Comparison of ENCODE assay signal across 12 mouse cellular contexts in the genomic region with DNA sequence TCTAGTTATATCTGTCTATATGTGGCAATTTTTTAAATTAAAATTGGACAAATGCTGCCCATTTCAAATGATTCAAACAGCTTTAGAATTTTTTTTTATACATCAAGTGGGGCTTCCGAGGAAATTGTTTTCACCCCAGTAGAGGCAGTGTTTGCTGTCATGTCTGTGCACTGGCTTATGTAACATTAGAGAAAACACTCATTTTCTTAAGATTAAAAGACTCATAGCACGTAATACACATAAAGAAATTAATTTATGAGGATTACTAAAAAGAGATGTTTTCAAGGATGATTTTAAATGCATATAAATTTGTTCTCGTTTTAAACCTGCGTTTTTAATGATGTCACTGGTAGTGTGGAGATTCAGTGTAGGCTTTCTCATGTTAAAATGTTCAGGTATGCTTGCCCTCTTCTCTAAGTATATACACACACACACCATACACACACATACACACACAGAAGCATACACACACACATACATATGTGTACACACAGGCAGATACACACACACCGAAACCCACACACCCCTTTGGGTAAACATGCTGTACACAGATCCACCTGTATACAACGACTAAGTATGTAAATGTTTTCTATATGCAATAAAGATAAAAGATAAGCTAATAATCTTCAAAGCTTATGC. TPM values are rescaled to one million over a fixed set of nuclear protein-coding genes. Genes with fewer than 3 reads are reported as not detected.
DNase-seq lines count a peak whose midpoint lies in the region; ATAC-seq and TF ChIP-seq lines count a peak whose summit lies in the region.
"Had no signal": no experiment of that assay in that cellular context is flagged by ENCODE, and none has a peak within 500 bp of the region (broad histone marks: within the 10 kb centered on the region; RNA-seq: fewer than 3 reads in every experiment).

No protein-coding gene starts in this region.

- H3K36me3 ChIP-seq in forebrain, embryonic 12.5 days (replicated peaks): no peaks in the 10 kb centered on the region
- no peaks in the 10 kb centered on the region for H3K36me3 ChIP-seq in hindbrain, postnatal 0 days (ENCODE audit: insufficient read depth, low read length)
- H3K36me3 ChIP-seq: liver, embryonic 12.5 days had no signal

- H3K4me1 ChIP-seq in forebrain, embryonic 12.5 days: peaks cover 10% of the 10 kb centered on the region
- no peaks in the 10 kb centered on the region for H3K4me1 ChIP-seq in hindbrain, postnatal 0 days (ENCODE audit: insufficient read depth, low read length)
- no peaks in the 10 kb centered on the region for H3K4me1 ChIP-seq in olfactory bulb, adult 2 months (ENCODE audit: control insufficient read depth, insufficient read depth, low read length)
- H3K4me1 ChIP-seq: liver, embryonic 12.5 days had no signal

- H3K4me3 ChIP-seq in forebrain, embryonic 12.5 days (replicated peaks): peak overlapping the region; percentile 43
- peak overlapping the region; percentile 80 for H3K4me3 ChIP-seq in hindbrain, postnatal 0 days (ENCODE audit: low read length)
- H3K4me3 ChIP-seq in olfactory bulb, adult 2 months (ENCODE audit: insufficient read depth, low read depth, low read length): peak overlapping the region; percentile 10; the same call in 1 of the 2 replicates
- H3K4me3 ChIP-seq: liver, embryonic 12.5 days had no signal

- no peak overlapping the region for H3K27ac ChIP-seq in forebrain, embryonic 12.5 days
- H3K27ac ChIP-seq in hindbrain, postnatal 0 days: peak overlapping the region; percentile 73
- no peak overlapping the region for H3K27ac ChIP-seq in olfactory bulb, adult 2 months (ENCODE audit: insufficient read depth, low read depth, low read length)
- H3K27ac ChIP-seq: liver, embryonic 12.5 days had no signal

- ATAC-seq in forebrain, embryonic 12.5 days (ENCODE audit: low FRiP score): no peak
- peak; percentile 57 for ATAC-seq in hindbrain, postnatal 0 days
- ATAC-seq: liver, embryonic 12.5 days had no signal

- H3K4me2 ChIP-seq in forebrain, embryonic 12.5 days: peak overlapping the region; percentile 53
- H3K4me2 ChIP-seq in hindbrain, postnatal 0 days (ENCODE audit: low read depth, low read length): peak overlapping the region; percentile 58
- H3K4me2 ChIP-seq: liver, embryonic 12.5 days had no signal

- H3K9ac ChIP-seq in forebrain, embryonic 12.5 days: peak overlapping the region; percentile 58
- H3K9ac ChIP-seq in hindbrain, postnatal 0 days (replicated peaks; ENCODE audit: low read length): peak overlapping the region; percentile 93
- H3K9ac ChIP-seq: liver, embryonic 12.5 days had no signal

- peak; percentile 39 to 42 for DNase-seq in cerebellum, adult 18-20 months
- no peak for DNase-seq in cerebellum, adult 11-12 months
- DNase-seq in hindbrain, postnatal 0 days (ENCODE audit: low spot score): peak; percentile 69
- no peak for DNase-seq in yolk sac, embryonic 10.5 days (ENCODE audit: low spot score)
- DNase-seq in adrenal gland, postnatal 14 days: no peak
- no peak for DNase-seq in adrenal gland, adult 18-20 months (ENCODE audit: low spot score in 2 of 2)
- DNase-seq: heart, postnatal 36 days; kidney, postnatal 14 days; lung, postnatal 14 days had no signal

- peak; percentile 49 for TF ChIP-seq CTCF in hindbrain, postnatal 0 days (IDR thresholded peaks at IDR 0.05; ENCODE audit: low read depth)
- no peak for TF ChIP-seq CTCF in olfactory bulb, adult 2 months (IDR thresholded peaks at IDR 0.05; ENCODE audit: insufficient read depth, low read depth, low read length)

- TF ChIP-seq POLR2A in olfactory bulb, adult 2 months (IDR thresholded peaks at IDR 0.05; ENCODE audit: insufficient read depth, low read depth, low read length): no peak

- WGBS in forebrain, embryonic 12.5 days: 70% methylated on average over 6 of the region's 6 CpGs
- 34% methylated on average over 6 of the region's 6 CpGs for WGBS in hindbrain, postnatal 0 days
- 14% methylated on average over 6 of the region's 6 CpGs for WGBS in olfactory bulb, adult 2 months

- H3K27me3 ChIP-seq in forebrain, embryonic 12.5 days: no peaks in the 10 kb centered on the region
- no peaks in the 10 kb centered on the region for H3K27me3 ChIP-seq in hindbrain, postnatal 0 days (ENCODE audit: insufficient read depth, low read length)
- H3K27me3 ChIP-seq: liver, embryonic 12.5 days had no signal

- H3K9me3 ChIP-seq in forebrain, embryonic 12.5 days: no peaks in the 10 kb centered on the region
- H3K9me3 ChIP-seq in hindbrain, postnatal 0 days (ENCODE audit: low read length): no peaks in the 10 kb centered on the region
- H3K9me3 ChIP-seq: liver, embryonic 12.5 days had no signal

RNA-seq across cellular contexts. Expression of a gene that starts 1.4 kb away (rescaled TPM):
- polyA plus RNA-seq in forebrain, embryonic 12.5 days (2016; fragmentation: Nextera tagmentation; extraction: Ambion mirVana): 207 and 219 TPM in 2 replicates
- total RNA-seq in hindbrain, postnatal 0 days (2014; rRNA removed): 709 and 772 TPM in 2 replicates
- 546 and 548 TPM in 2 replicates for polyA plus RNA-seq in hindbrain, postnatal 0 days (2015; fragmentation: Nextera tagmentation; extraction: Ambion mirVana)
- polyA plus RNA-seq in olfactory bulb, adult 2 months (2012; ENCODE audit: insufficient read depth, insufficient read length, low replicate concordance, missing spikeins): 126 and 572 TPM in 2 replicates
- 4.6 and 5.0 TPM in 2 replicates for total RNA-seq in adrenal gland, postnatal 14 days (2021)
- total RNA-seq in adrenal gland, adult 18-20 months (2021): 1 to 10 TPM; 5.1 to 6.9 TPM

Comparison
In these comparisons a context has a peak if more than half of its experiments do, and no peak if none do; other contexts are left out.
1. DNase-seq: peak in cerebellum, adult 18-20 months (2 of 2) and hindbrain, postnatal 0 days (single experiment); none in cerebellum, adult 11-12 months (single experiment), yolk sac, embryonic 10.5 days (single experiment), adrenal gland, postnatal 14 days (single experiment) and adrenal gland, adult 18-20 months (0 of 2).
2. H3K4me3 ChIP-seq: peak in every context shown above with its lines; median percentile 80 in hindbrain, postnatal 0 days; 43 in forebrain, embryonic 12.5 days; 10 in olfactory bulb, adult 2 months.
3. RNA of a gene that starts 1.4 kb away (total RNA-seq): 709 to 772 TPM in hindbrain, postnatal 0 days; 5.1 to 6.9 TPM in adrenal gland, adult 18-20 months and 4.6 to 5.0 TPM in adrenal gland, postnatal 14 days; every median in the first group is over 10 times any median in the second.